Mouse (Mus musculus): ENCODE measurements around the gene Rnf111. TPM values are rescaled to one million over a fixed set of nuclear protein-coding genes. Genes with fewer than 3 reads are reported as not detected.

Gene Rnf111
- polyA plus RNA-seq, 1 experiment from 2014 or later: 46.2 TPM

DNA sequence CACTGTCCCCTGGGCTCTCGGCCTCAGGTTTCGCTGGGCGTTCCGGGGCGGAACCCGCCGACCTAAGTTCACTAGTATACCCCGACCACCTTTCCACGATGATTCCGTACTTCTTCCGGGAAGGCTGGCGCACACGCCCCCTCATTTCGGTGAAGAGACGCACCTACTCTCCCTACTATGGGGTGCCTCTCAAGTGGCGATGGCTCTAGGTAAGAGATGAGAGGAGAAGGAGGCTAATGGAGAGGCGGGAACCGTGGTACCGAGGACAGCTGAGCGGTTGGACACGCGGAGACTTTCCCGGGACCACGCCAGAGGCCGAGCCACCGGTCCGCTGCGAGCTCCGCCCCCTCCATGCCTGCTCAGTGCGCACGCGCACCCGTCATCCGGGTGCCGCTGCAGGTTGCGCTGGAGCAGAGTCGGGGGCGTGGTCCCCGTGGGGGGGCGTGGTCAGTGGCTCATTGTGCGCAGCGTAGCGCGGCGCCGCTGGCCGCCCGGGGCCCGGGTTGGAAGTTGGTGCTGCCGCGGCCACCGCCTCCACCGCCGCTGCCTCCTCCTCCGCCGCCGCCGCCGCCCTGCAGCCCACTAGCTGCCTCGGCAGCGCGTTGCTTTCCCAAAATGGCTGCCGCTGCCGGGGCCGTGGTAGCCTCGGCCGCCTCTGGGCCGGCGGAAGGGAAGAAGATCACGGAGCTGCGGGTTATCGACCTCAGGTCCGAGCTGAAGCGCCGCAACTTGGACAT is 38.9 kb upstream of the Rnf111 start, which contains the start of gene Sltm:
Gene Sltm (plus strand): TSS at position 450 of the 737 bp plus-strand sequence.
- peaks cover 4% of the 10 kb centered on the region for H3K4me1 ChIP-seq (ENCODE audit: control insufficient read depth, insufficient read depth, low read length)
- H3K9me3 ChIP-seq (ENCODE audit: control insufficient read depth, low read length): no peaks in the 10 kb centered on the region
- H3K9ac ChIP-seq (ENCODE audit: low read length): peak within 1 kb of the TSS; percentile 98
- ATAC-seq (ENCODE audit: insufficient read depth, low FRiP score, low TSS enrichment) (peak; percentile 96), DNase-seq (ENCODE audit: low spot score) (peak; percentile 99)
- peak within 1 kb of the TSS; percentile 97 for H3K27ac ChIP-seq (ENCODE audit: low read depth, low read length)
- H3K4me2 ChIP-seq (ENCODE audit: low read depth): peak within 1 kb of the TSS; percentile 87
- H3K36me3 ChIP-seq (ENCODE audit: control insufficient read depth, insufficient read depth, low read length): no peaks in the 10 kb centered on the region
- no peaks in the 10 kb centered on the region for H3K27me3 ChIP-seq (ENCODE audit: control insufficient read depth, insufficient read depth, low read length)
- WGBS: under 1% methylated on average over 71 of the region's 75 CpGs
- H3K4me3 ChIP-seq (ENCODE audit: low read depth, low read length): peak within 1 kb of the TSS; percentile 84

- DNase-seq (ENCODE audit: low spot score) (no peak), ATAC-seq (ENCODE audit: insufficient read depth, low FRiP score, low TSS enrichment) (no peak)
- Histone ChIP-seq H3K27me3 (ENCODE audit: control insufficient read depth, insufficient read depth, low read length) (no peaks in the 10 kb centered on the region), H3K4me1 (ENCODE audit: control insufficient read depth, insufficient read depth, low read length) (peaks cover 4% of the 10 kb centered on the region), H3K9me3 (ENCODE audit: control insufficient read depth, low read length) (no peaks in the 10 kb centered on the region), H3K4me2 (ENCODE audit: low read depth) (peak overlapping the region; percentile 87), H3K4me3 (ENCODE audit: low read depth, low read length) (peak overlapping the region; percentile 84), H3K36me3 (ENCODE audit: control insufficient read depth, insufficient read depth, low read length) (no peaks in the 10 kb centered on the region), H3K27ac (ENCODE audit: low read depth, low read length) (no peak overlapping the region), H3K9ac (ENCODE audit: low read length) (no peak overlapping the region)
- 18% methylated on average over 6 of the region's 6 CpGs for WGBS
Measured at GRCm38 (mm10) chr9:70541584-70541983, 38.1 kb upstream of the Rnf111 start.

GRCm38 (mm10) chr9:70533328-70533727 is 29.8 kb upstream of the Rnf111 start:
- no peak overlapping the region for H3K4me3 ChIP-seq (ENCODE audit: low read depth, low read length)
- DNase-seq (ENCODE audit: low spot score) (no peak), ATAC-seq (ENCODE audit: insufficient read depth, low FRiP score, low TSS enrichment) (no peak)
- H3K27ac ChIP-seq (ENCODE audit: low read depth, low read length): no peak overlapping the region
- no peaks in the 10 kb centered on the region for H3K4me1 ChIP-seq (ENCODE audit: control insufficient read depth, insufficient read depth, low read length)
- H3K9ac ChIP-seq (ENCODE audit: low read length): no peak overlapping the region
- no peaks in the 10 kb centered on the region for H3K27me3 ChIP-seq (ENCODE audit: control insufficient read depth, insufficient read depth, low read length)
- 86% methylated on average over 3 of the region's 3 CpGs for WGBS
- H3K36me3 ChIP-seq (ENCODE audit: control insufficient read depth, insufficient read depth, low read length): no peaks in the 10 kb centered on the region
- no peak overlapping the region for H3K4me2 ChIP-seq (ENCODE audit: low read depth)
- no peaks in the 10 kb centered on the region for H3K9me3 ChIP-seq (ENCODE audit: control insufficient read depth, low read length)

DNA sequence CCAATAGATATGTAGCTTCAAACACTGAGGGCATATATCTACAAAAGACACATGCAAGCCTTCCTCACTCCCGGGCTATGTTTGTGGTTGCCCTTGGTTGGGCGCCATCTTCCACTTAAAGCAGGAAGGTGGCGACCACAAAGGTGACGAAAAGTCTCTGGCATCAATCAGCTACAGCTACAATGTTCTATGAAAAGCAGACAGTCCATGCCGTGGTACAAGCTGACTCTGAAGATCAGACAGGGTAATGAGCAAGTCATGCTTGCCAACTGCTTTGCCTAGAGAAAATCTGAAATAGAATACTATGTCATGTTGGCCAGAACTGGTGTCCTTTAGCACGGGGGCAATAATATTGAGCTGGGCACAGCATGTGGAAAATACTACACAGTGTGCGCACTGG is 20.8 kb upstream of the Rnf111 start:
- H3K4me3 ChIP-seq (ENCODE audit: low read depth, low read length): no peak overlapping the region
- ATAC-seq (ENCODE audit: insufficient read depth, low FRiP score, low TSS enrichment): no peak
- no peaks in the 10 kb centered on the region for H3K9me3 ChIP-seq (ENCODE audit: control insufficient read depth, low read length)
- no peak overlapping the region for H3K27ac ChIP-seq (ENCODE audit: low read depth, low read length)
- 88% methylated on average over 7 of the region's 7 CpGs for whole genome bisulfite sequencing
- no peak overlapping the region for H3K4me2 ChIP-seq (ENCODE audit: low read depth)
- no peaks in the 10 kb centered on the region for H3K4me1 ChIP-seq (ENCODE audit: control insufficient read depth, insufficient read depth, low read length)
- H3K36me3 ChIP-seq (ENCODE audit: control insufficient read depth, insufficient read depth, low read length): no peaks in the 10 kb centered on the region
- H3K9ac ChIP-seq (ENCODE audit: low read length): no peak overlapping the region
- no peaks in the 10 kb centered on the region for H3K27me3 ChIP-seq (ENCODE audit: control insufficient read depth, insufficient read depth, low read length)
- no peak for DNase-seq (ENCODE audit: low spot score)

DNA sequence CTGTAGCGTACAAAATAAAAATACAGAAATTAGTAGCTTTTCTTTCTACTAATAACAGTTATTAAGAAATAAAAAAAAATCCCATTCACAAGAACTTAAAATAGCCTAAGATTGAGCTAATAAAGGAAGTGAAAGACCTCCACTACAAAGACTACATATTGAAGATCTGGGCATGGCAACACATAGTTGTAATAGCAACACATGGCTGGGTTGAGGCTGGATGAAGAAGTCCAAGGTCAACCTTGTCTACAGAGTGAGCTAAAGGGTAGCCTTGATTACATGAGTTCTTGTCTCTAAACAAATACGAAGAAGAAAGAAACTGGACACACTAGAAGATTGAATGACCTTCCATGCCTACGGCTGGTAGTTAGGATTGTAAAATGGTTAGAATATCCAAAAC is 20.3 kb upstream of the Rnf111 start:
- no peak overlapping the region for H3K4me2 ChIP-seq (ENCODE audit: low read depth)
- no peak for ATAC-seq (ENCODE audit: insufficient read depth, low FRiP score, low TSS enrichment)
- H3K9ac ChIP-seq (ENCODE audit: low read length): no peak overlapping the region
- no peak overlapping the region for H3K27ac ChIP-seq (ENCODE audit: low read depth, low read length)
- 86% methylated on average over 3 of the region's 3 CpGs for WGBS
- H3K4me3 ChIP-seq (ENCODE audit: low read depth, low read length): no peak overlapping the region
- H3K27me3 ChIP-seq (ENCODE audit: control insufficient read depth, insufficient read depth, low read length): no peaks in the 10 kb centered on the region
- no peaks in the 10 kb centered on the region for H3K4me1 ChIP-seq (ENCODE audit: control insufficient read depth, insufficient read depth, low read length)
- no peak for DNase-seq (ENCODE audit: low spot score)
- no peaks in the 10 kb centered on the region for H3K36me3 ChIP-seq (ENCODE audit: control insufficient read depth, insufficient read depth, low read length)
- H3K9me3 ChIP-seq (ENCODE audit: control insufficient read depth, low read length): no peaks in the 10 kb centered on the region

- ATAC-seq (ENCODE audit: insufficient read depth, low FRiP score, low TSS enrichment) (no peak), DNase-seq (ENCODE audit: low spot score) (no peak)
- Histone ChIP-seq H3K27ac (ENCODE audit: low read depth, low read length) (no peak overlapping the region), H3K27me3 (ENCODE audit: control insufficient read depth, insufficient read depth, low read length) (no peaks in the 10 kb centered on the region), H3K36me3 (ENCODE audit: control insufficient read depth, insufficient read depth, low read length) (no peaks in the 10 kb centered on the region), H3K4me1 (ENCODE audit: control insufficient read depth, insufficient read depth, low read length) (no peaks in the 10 kb centered on the region), H3K9me3 (ENCODE audit: control insufficient read depth, low read length) (no peaks in the 10 kb centered on the region), H3K4me2 (ENCODE audit: low read depth) (no peak overlapping the region), H3K9ac (ENCODE audit: low read length) (no peak overlapping the region), H3K4me3 (ENCODE audit: low read depth, low read length) (no peak overlapping the region)
- WGBS: 88% methylated on average over 3 of the region's 3 CpGs
Measured at GRCm38 (mm10) chr9:70520651-70521050, 17.1 kb upstream of the Rnf111 start.

DNA sequence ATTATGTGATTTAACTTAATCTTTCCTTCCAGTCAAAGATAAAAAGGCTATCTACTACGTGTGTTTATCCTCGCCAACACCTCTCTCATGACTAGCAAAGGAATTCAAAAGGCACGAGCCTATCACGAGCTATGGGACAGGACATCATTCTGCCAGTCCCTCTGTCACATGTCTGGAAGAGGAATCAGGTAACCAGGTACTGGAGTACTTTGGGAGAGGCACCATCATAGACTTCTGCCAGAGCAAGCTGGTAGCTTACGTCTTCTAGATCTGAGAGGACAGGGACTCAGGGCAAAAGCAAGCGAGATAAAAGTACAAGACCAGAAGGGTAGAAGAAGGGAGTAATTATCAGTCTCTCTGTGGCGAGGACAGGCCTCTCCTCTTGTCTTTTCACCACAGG is 8.2 kb upstream of the Rnf111 start:
- no peaks in the 10 kb centered on the region for H3K4me1 ChIP-seq (ENCODE audit: control insufficient read depth, insufficient read depth, low read length)
- no peaks in the 10 kb centered on the region for H3K9me3 ChIP-seq (ENCODE audit: control insufficient read depth, low read length)
- H3K9ac ChIP-seq (ENCODE audit: low read length): no peak overlapping the region
- H3K27ac ChIP-seq (ENCODE audit: low read depth, low read length): no peak overlapping the region
- 82% methylated on average over 7 of the region's 7 CpGs for WGBS
- no peak for DNase-seq (ENCODE audit: low spot score)
- no peaks in the 10 kb centered on the region for H3K27me3 ChIP-seq (ENCODE audit: control insufficient read depth, insufficient read depth, low read length)
- ATAC-seq (ENCODE audit: insufficient read depth, low FRiP score, low TSS enrichment): no peak
- no peak overlapping the region for H3K4me2 ChIP-seq (ENCODE audit: low read depth)
- H3K36me3 ChIP-seq (ENCODE audit: control insufficient read depth, insufficient read depth, low read length): no peaks in the 10 kb centered on the region
- no peak overlapping the region for H3K4me3 ChIP-seq (ENCODE audit: low read depth, low read length)

DNA sequence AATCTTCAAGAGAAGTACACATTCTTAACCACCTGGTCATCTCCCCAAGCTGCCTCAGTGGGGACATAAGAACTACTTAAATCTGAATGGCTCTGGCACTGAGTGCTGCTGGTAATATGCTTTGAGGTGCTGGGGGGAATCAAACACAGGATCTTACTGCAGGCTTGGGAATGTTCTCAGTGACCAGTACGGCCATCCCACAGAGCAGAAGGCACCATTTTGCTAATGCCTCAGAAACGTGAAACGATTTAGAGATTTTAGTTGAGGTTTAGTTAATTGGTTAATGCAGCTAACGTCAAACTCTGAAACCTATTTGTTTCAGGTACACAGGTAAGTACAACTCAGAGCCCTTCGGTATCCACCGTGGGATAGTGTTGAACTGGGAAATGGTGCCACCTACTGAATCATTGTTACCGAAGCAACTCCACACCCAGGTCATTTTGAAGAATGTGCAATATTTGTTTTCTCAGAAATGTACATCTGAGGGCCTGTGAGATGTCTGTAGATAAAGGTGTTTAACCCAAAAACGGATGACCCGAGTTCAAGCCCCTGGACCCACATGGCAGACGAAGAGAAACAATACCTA is 7.6 kb upstream of the Rnf111 start:
- H3K27me3 ChIP-seq (ENCODE audit: control insufficient read depth, insufficient read depth, low read length): no peaks in the 10 kb centered on the region
- no peak overlapping the region for H3K27ac ChIP-seq (ENCODE audit: low read depth, low read length)
- WGBS: 62% methylated on average over 10 of the region's 10 CpGs
- ATAC-seq (ENCODE audit: insufficient read depth, low FRiP score, low TSS enrichment): no peak
- H3K4me3 ChIP-seq (ENCODE audit: low read depth, low read length): no peak overlapping the region
- no peaks in the 10 kb centered on the region for H3K36me3 ChIP-seq (ENCODE audit: control insufficient read depth, insufficient read depth, low read length)
- H3K9me3 ChIP-seq (ENCODE audit: control insufficient read depth, low read length): no peaks in the 10 kb centered on the region
- no peak overlapping the region for H3K9ac ChIP-seq (ENCODE audit: low read length)
- no peaks in the 10 kb centered on the region for H3K4me1 ChIP-seq (ENCODE audit: control insufficient read depth, insufficient read depth, low read length)
- no peak overlapping the region for H3K4me2 ChIP-seq (ENCODE audit: low read depth)
- DNase-seq (ENCODE audit: low spot score): no peak

DNA sequence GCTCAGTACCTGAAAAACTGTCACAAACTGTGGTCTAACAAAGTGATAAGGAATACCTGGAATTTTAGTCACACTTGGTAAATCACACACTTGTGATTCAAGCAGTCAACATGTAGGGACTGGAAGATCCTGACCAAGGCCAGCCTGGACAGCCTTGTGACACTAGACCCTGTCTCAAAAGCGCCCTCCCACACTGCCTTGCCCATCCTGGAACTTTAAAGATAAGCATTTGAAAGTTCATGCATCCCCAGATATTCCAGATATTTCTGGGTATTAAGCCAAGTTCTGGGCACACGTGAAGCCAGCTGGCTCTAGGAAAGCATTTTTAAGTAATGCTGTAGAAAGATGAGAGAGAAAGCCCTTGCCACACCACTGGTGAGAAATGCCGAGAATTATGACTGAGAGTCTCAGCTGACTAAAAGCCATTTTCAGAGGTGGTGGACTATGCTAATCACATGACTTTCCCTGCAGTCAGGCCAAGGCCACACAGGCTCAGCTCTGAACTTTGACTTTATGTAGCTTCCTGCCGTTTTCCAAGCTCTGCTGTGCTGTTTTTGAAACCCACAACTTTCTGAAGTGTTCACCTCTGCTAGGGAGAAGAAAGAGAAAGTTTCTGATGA is 6.5 kb upstream of the Rnf111 start:
- H3K27me3 ChIP-seq (ENCODE audit: control insufficient read depth, insufficient read depth, low read length): no peaks in the 10 kb centered on the region
- 83% methylated on average over 4 of the region's 4 CpGs for WGBS
- H3K9ac ChIP-seq (ENCODE audit: low read length): no peak overlapping the region
- H3K4me3 ChIP-seq (ENCODE audit: low read depth, low read length): no peak overlapping the region
- no peaks in the 10 kb centered on the region for H3K36me3 ChIP-seq (ENCODE audit: control insufficient read depth, insufficient read depth, low read length)
- H3K9me3 ChIP-seq (ENCODE audit: control insufficient read depth, low read length): no peaks in the 10 kb centered on the region
- ATAC-seq (ENCODE audit: insufficient read depth, low FRiP score, low TSS enrichment) (no peak), DNase-seq (ENCODE audit: low spot score) (no peak)
- H3K4me1 ChIP-seq (ENCODE audit: control insufficient read depth, insufficient read depth, low read length): no peaks in the 10 kb centered on the region
- H3K4me2 ChIP-seq (ENCODE audit: low read depth): no peak overlapping the region
- no peak overlapping the region for H3K27ac ChIP-seq (ENCODE audit: low read depth, low read length)

Measured in neural tube, embryonic 11.5 days (tissue).